Mouse (Mus musculus): ENCODE measurements at regions not wholly inside any gene's neighbourhood (a gene's known extent, or its start where the extent isn't known, plus 50 kb on each side); places are given as distances from the start of the nearest gene placed in this dataset.

GRCm38 (mm10) chr3:149084861-149085598 lies 94.7 kb upstream of the Adgrl2 start:
- 52% methylated on average over 10 of the region's 10 CpGs for WGBS
- Histone ChIP-seq H3K4me1 (peaks cover 40% of the 10 kb centered on the region), H3K4me3 (no peak overlapping the region), H3K36me3 (no peaks in the 10 kb centered on the region), H3K9ac (no peak overlapping the region), H3K4me2 (replicated peaks) (no peak overlapping the region), H3K9me3 (no peaks in the 10 kb centered on the region), H3K27me3 (no peaks in the 10 kb centered on the region), H3K27ac (no peak overlapping the region)
- no peak for ATAC-seq (ENCODE audit: insufficient number of reproducible peaks, insufficient read depth, low FRiP score, low TSS enrichment)

DNA sequence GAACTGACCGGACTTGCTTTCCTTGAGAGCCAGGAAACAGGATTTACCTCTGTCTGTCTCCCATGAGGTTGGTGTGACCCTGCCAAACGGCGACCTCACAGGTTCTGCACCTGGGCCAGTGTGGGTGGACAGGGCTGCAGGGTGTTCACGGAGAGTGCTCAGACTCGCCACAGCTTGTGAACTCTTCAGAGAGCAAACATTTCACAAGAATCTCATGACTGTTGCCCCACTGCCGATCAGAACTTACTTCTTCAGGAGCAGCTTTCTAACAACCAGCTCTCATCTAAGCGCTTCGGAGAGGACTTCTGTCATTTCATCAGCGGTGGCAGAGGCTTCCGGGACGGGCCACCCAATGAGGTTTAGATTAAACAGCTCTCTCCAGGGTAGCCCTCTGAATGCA lies 93.0 kb upstream of the Adgrl2 start:
- 51% methylated on average over 11 of the region's 11 CpGs for WGBS
- H3K4me2 ChIP-seq (replicated peaks): no peak overlapping the region
- no peak for ATAC-seq (ENCODE audit: insufficient number of reproducible peaks, insufficient read depth, low FRiP score, low TSS enrichment)
- no peaks in the 10 kb centered on the region for H3K9me3 ChIP-seq
- 0 out of 2 replicates have a peak overlapping the region, but pooled peaks have one; percentile 30 for H3K27ac ChIP-seq
- no peak overlapping the region for H3K4me3 ChIP-seq
- H3K4me1 ChIP-seq: peaks cover 28% of the 10 kb centered on the region; the same call in 1 of the 2 replicates
- H3K27me3 ChIP-seq: no peaks in the 10 kb centered on the region
- H3K9ac ChIP-seq: no peak overlapping the region
- no peaks in the 10 kb centered on the region for H3K36me3 ChIP-seq

GRCm38 (mm10) chr3:149078881-149079280 lies 88.5 kb upstream of the Adgrl2 start:
- Histone ChIP-seq H3K4me3 (no peak overlapping the region), H3K36me3 (no peaks in the 10 kb centered on the region), H3K4me2 (replicated peaks) (no peak overlapping the region), H3K9ac (no peak overlapping the region), H3K4me1 (peaks cover 12% of the 10 kb centered on the region), H3K9me3 (no peaks in the 10 kb centered on the region), H3K27me3 (no peaks in the 10 kb centered on the region), H3K27ac (no peak overlapping the region)
- ATAC-seq (ENCODE audit: insufficient number of reproducible peaks, insufficient read depth, low FRiP score, low TSS enrichment): no peak
- WGBS: 32% methylated on average over 4 of the region's 4 CpGs

GRCm38 (mm10) chr3:149076928-149077551 lies 86.7 kb upstream of the Adgrl2 start:
- no peak for ATAC-seq (ENCODE audit: insufficient number of reproducible peaks, insufficient read depth, low FRiP score, low TSS enrichment)
- Histone ChIP-seq H3K4me3 (no peak overlapping the region), H3K27ac (no peak overlapping the region), H3K9ac (no peak overlapping the region), H3K4me1 (peaks cover 6% of the 10 kb centered on the region; the same call in 1 of the 2 replicates), H3K36me3 (no peaks in the 10 kb centered on the region), H3K27me3 (no peaks in the 10 kb centered on the region), H3K4me2 (replicated peaks) (no peak overlapping the region), H3K9me3 (no peaks in the 10 kb centered on the region)
- WGBS: 61% methylated on average over 21 of the region's 21 CpGs

DNA sequence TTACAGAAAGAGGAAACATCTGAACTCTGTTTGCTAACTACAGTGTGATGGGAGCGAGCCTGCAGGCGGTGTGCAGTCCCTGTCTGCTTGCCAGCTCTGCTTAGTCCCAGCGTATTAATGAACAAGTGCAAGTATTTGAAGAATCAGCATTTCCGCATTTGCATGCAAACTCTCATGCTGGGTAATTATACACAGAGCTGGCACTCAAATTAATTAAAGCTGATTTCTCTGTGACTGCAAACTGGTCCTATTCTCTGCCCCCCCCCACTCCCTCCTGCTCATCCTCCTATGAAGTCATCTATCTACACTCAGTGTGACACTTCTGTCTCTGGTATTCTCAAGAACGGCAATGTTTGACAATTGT lies 85.1 kb upstream of the Adgrl2 start:
- no peak overlapping the region for H3K27ac ChIP-seq
- no peak overlapping the region for H3K9ac ChIP-seq
- no peak overlapping the region for H3K4me2 ChIP-seq (replicated peaks)
- WGBS: 52% methylated on average over 5 of the region's 5 CpGs
- no peaks in the 10 kb centered on the region for H3K36me3 ChIP-seq
- H3K4me3 ChIP-seq: no peak overlapping the region
- H3K4me1 ChIP-seq: peaks cover 6% of the 10 kb centered on the region; the same call in 1 of the 2 replicates
- no peaks in the 10 kb centered on the region for H3K27me3 ChIP-seq
- no peaks in the 10 kb centered on the region for H3K9me3 ChIP-seq
- ATAC-seq (ENCODE audit: insufficient number of reproducible peaks, insufficient read depth, low FRiP score, low TSS enrichment): 0 out of 2 replicates have a peak, but pooled peaks have one; percentile 35

GRCm38 (mm10) chr3:149074658-149075487 lies 84.5 kb upstream of the Adgrl2 start:
- 38% methylated on average over 27 of the region's 27 CpGs for WGBS
- Histone ChIP-seq H3K4me2 (replicated peaks) (peak overlapping the region; percentile 28), H3K27me3 (no peaks in the 10 kb centered on the region), H3K9me3 (no peaks in the 10 kb centered on the region), H3K4me3 (no peak overlapping the region), H3K9ac (no peak overlapping the region), H3K4me1 (peaks cover 6% of the 10 kb centered on the region; the same call in 1 of the 2 replicates), H3K36me3 (no peaks in the 10 kb centered on the region), H3K27ac (no peak overlapping the region)
- no peak for ATAC-seq (ENCODE audit: insufficient number of reproducible peaks, insufficient read depth, low FRiP score, low TSS enrichment)

DNA sequence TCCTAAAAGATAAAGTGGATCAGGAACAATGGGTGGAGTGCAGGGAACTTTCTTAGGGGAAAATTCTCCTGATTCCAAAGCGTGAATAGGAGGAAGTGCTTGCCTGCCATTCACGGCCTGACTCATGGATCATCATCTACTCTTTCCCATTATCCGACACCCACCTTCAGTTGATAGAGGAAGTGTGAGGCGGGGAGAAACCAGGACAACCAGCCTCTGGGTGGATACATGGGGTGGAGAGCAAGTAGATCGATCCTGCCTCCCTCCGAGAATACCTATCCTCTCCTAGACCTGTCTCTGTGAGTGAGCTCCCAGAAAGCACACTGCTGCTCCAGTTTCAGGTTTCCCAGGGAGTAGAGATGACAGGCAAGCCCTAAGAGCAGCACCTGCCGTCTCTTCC lies 79.8 kb upstream of the Adgrl2 start:
- WGBS: 57% methylated on average over 7 of the region's 7 CpGs
- Histone ChIP-seq H3K4me2 (replicated peaks) (no peak overlapping the region), H3K36me3 (no peaks in the 10 kb centered on the region), H3K9ac (no peak overlapping the region), H3K4me3 (no peak overlapping the region), H3K27ac (no peak overlapping the region), H3K4me1 (peaks cover 11% of the 10 kb centered on the region; the same call in 1 of the 2 replicates), H3K27me3 (no peaks in the 10 kb centered on the region), H3K9me3 (no peaks in the 10 kb centered on the region)
- no peak for ATAC-seq (ENCODE audit: insufficient number of reproducible peaks, insufficient read depth, low FRiP score, low TSS enrichment)

- no peaks in the 10 kb centered on the region for H3K9me3 ChIP-seq
- no peak overlapping the region for H3K4me3 ChIP-seq
- H3K4me2 ChIP-seq (replicated peaks): no peak overlapping the region
- no peaks in the 10 kb centered on the region for H3K36me3 ChIP-seq
- H3K27me3 ChIP-seq: no peaks in the 10 kb centered on the region
- H3K9ac ChIP-seq: no peak overlapping the region
- 0 out of 2 replicates have a peak, but pooled peaks cover 4% of the 10 kb centered on the region for H3K4me1 ChIP-seq
- no peak overlapping the region for H3K27ac ChIP-seq
- WGBS: 85% methylated on average over 9 of the region's 9 CpGs
- ATAC-seq (ENCODE audit: insufficient number of reproducible peaks, insufficient read depth, low FRiP score, low TSS enrichment): no peak
Observed at GRCm38 (mm10) chr3:149069436-149069835, 79.1 kb upstream of the Adgrl2 start.

GRCm38 (mm10) chr3:149068821-149069220 lies 78.5 kb upstream of the Adgrl2 start:
- H3K9me3 ChIP-seq: no peaks in the 10 kb centered on the region
- H3K36me3 ChIP-seq: no peaks in the 10 kb centered on the region
- H3K4me2 ChIP-seq (replicated peaks): no peak overlapping the region
- H3K27ac ChIP-seq: no peak overlapping the region
- 51% methylated on average over 7 of the region's 7 CpGs for WGBS
- no peak overlapping the region for H3K9ac ChIP-seq
- ATAC-seq (ENCODE audit: insufficient number of reproducible peaks, insufficient read depth, low FRiP score, low TSS enrichment): no peak
- no peaks in the 10 kb centered on the region for H3K27me3 ChIP-seq
- no peak overlapping the region for H3K4me3 ChIP-seq
- H3K4me1 ChIP-seq: 0 out of 2 replicates have a peak, but pooled peaks cover 4% of the 10 kb centered on the region

GRCm38 (mm10) chr3:149067758-149068157 lies 77.4 kb upstream of the Adgrl2 start:
- no peak overlapping the region for H3K4me3 ChIP-seq
- 69% methylated on average over 7 of the region's 7 CpGs for WGBS
- H3K27ac ChIP-seq: no peak overlapping the region
- no peak overlapping the region for H3K9ac ChIP-seq
- no peak for ATAC-seq (ENCODE audit: insufficient number of reproducible peaks, insufficient read depth, low FRiP score, low TSS enrichment)
- no peaks in the 10 kb centered on the region for H3K27me3 ChIP-seq
- no peaks in the 10 kb centered on the region for H3K36me3 ChIP-seq
- 0 out of 2 replicates have a peak, but pooled peaks cover 4% of the 10 kb centered on the region for H3K4me1 ChIP-seq
- no peak overlapping the region for H3K4me2 ChIP-seq (replicated peaks)
- H3K9me3 ChIP-seq: no peaks in the 10 kb centered on the region

- no peaks in the 10 kb centered on the region for H3K36me3 ChIP-seq
- H3K9me3 ChIP-seq: no peaks in the 10 kb centered on the region
- H3K4me3 ChIP-seq: no peak overlapping the region
- 61% methylated on average over 12 of the region's 12 CpGs for WGBS
- H3K9ac ChIP-seq: no peak overlapping the region
- no peak overlapping the region for H3K27ac ChIP-seq
- no peak for ATAC-seq (ENCODE audit: insufficient number of reproducible peaks, insufficient read depth, low FRiP score, low TSS enrichment)
- H3K4me1 ChIP-seq: peaks cover 2% of the 10 kb centered on the region; the same call in 1 of the 2 replicates
- H3K27me3 ChIP-seq: no peaks in the 10 kb centered on the region
- no peak overlapping the region for H3K4me2 ChIP-seq (replicated peaks)
Observed at GRCm38 (mm10) chr3:149055077-149055476, 64.7 kb upstream of the Adgrl2 start.
